Mouse (Mus musculus): Measurements from ENCODE around the gene Kmt2e. TPM values are rescaled to one million over a fixed set of nuclear protein-coding genes. Genes with fewer than 3 reads are reported as not detected.
A peak's percentile ranks its signal among the peaks of the same experiment; 100 is the strongest.

Gene Kmt2e
- total and polyA plus RNA-seq, 3 experiments, result 7.2 to 29.7 (median 21.3) TPM

GRCm38 (mm10) chr5:23419616-23420170, 14.5 kb upstream of the Kmt2e start:
- no peak for DNase-seq (ENCODE audit: extremely low read depth)
- H3K36me3 ChIP-seq (replicated peaks in 1 of 2; ENCODE audit: control insufficient read depth in 1 of 2, insufficient read depth in 1 of 2, low read length in 1 of 2), result peaks cover 19 to 27% of the 10 kb centered on the region in 2 experiments
- dilution Hi-C loops (cut with MboI; ENCODE audit: extremely low pct_ligation_motif_present, extremely low pct_unique_long_range_greater_than_20kb, low sequenced_read_pairs), result no loop called here
- H3K4me3 ChIP-seq (replicated peaks in 1 of 3; ENCODE audit: low read depth in 2 of 3, low read length in 2 of 3, poor library complexity in 1 of 3), result no peak overlapping the region
- no peaks in the 10 kb centered on the region for H3K27me3 ChIP-seq (replicated peaks)
- peak overlapping the region; percentile 100 for H3K9ac ChIP-seq (ENCODE audit: insufficient read depth, low read depth)
- TF ChIP-seq SIN3A (IDR thresholded peaks at IDR 0.05; ENCODE audit: low read length), result 0 out of 2 replicates have a peak, but pooled peaks have one; percentile 6
- no peak; the same call in none of the 2 replicates for TF ChIP-seq BHLHE40 (IDR thresholded peaks at IDR 0.05; ENCODE audit: low read depth, low read length)
- peak overlapping the region; percentile 74 for H3K4me2 ChIP-seq (ENCODE audit: insufficient read depth, low read depth, poor library complexity, severe bottlenecking)
- H3K4me1 ChIP-seq (ENCODE audit: control insufficient read depth in 1 of 2, insufficient read depth in 2 of 2), result peaks cover 8 to 61% of the 10 kb centered on the region in 2 experiments
- H3K27ac ChIP-seq (ENCODE audit: insufficient read depth, low read depth), result peak overlapping the region; percentile 93
- in situ Hi-C loops (cut with MboI; ENCODE audit: low pct_ligation_motif_present, low pct_unique_long_range_greater_than_20kb, low sequenced_read_pairs), result loop anchor here (5.0 to 25.0 kb wide), 2 partner anchors 33 to 643 kb away; no protein-coding TSS in a partner anchor
- peaks cover 81% of the 10 kb centered on the region for H3K79me2 ChIP-seq (replicated peaks; ENCODE audit: control insufficient read depth, extremely low read depth, insufficient read depth, poor library complexity, severe bottlenecking)
- H3K9me3 ChIP-seq (replicated peaks; ENCODE audit: low read length), result no peaks in the 10 kb centered on the region

- Histone ChIP-seq H3K4me2 (ENCODE audit: insufficient read depth, low read depth, poor library complexity, severe bottlenecking) (peak overlapping the region; percentile 74; the same call in 1 of the 2 replicates), H3K79me2 (replicated peaks; ENCODE audit: control insufficient read depth, extremely low read depth, insufficient read depth, poor library complexity, severe bottlenecking) (peaks cover 81% of the 10 kb centered on the region), H3K4me3 (replicated peaks in 1 of 3; ENCODE audit: low read depth in 2 of 3, low read length in 2 of 3, poor library complexity in 1 of 3) (no peak overlapping the region), H3K9ac (ENCODE audit: insufficient read depth, low read depth) (peak overlapping the region; percentile 100; the same call in 1 of the 2 replicates), H3K27me3 (replicated peaks) (no peaks in the 10 kb centered on the region), H3K9me3 (replicated peaks; ENCODE audit: low read length) (no peaks in the 10 kb centered on the region), H3K4me1 (ENCODE audit: control insufficient read depth in 1 of 2, insufficient read depth in 2 of 2) (peaks cover 5 to 59% of the 10 kb centered on the region in 2 experiments), H3K36me3 (replicated peaks in 1 of 2; ENCODE audit: control insufficient read depth in 1 of 2, insufficient read depth in 1 of 2, low read length in 1 of 2) (peaks cover 20 to 30% of the 10 kb centered on the region in 2 experiments), H3K27ac (ENCODE audit: insufficient read depth, low read depth) (peak overlapping the region; percentile 93)
- DNase-seq (ENCODE audit: extremely low read depth), result no peak
- TF ChIP-seq POLR2A (IDR thresholded peaks at IDR 0.05; ENCODE audit: low read depth, low read length) (0 out of 2 replicates have a peak, but pooled peaks have one; percentile 2), GABPA (IDR thresholded peaks at IDR 0.05; ENCODE audit: insufficient replicate concordance, low read depth, low read length) (no peak), USF1 (IDR thresholded peaks at IDR 0.05; ENCODE audit: low read depth, low read length) (no peak), MXI1 (IDR thresholded peaks at IDR 0.05; ENCODE audit: low read depth, low read length) (0 out of 2 replicates have a peak, but pooled peaks have one; percentile 2), ELF1 (IDR thresholded peaks at IDR 0.05; ENCODE audit: low read depth, low read length) (no peak), NRF1 (IDR thresholded peaks at IDR 0.05; ENCODE audit: low read depth, low read length) (no peak)
- dilution Hi-C loops (cut with MboI; ENCODE audit: extremely low pct_ligation_motif_present, extremely low pct_unique_long_range_greater_than_20kb, low sequenced_read_pairs) (no loop called here), in situ Hi-C loops (cut with MboI; ENCODE audit: low pct_ligation_motif_present, low pct_unique_long_range_greater_than_20kb, low sequenced_read_pairs) (loop anchor here (25.0 kb wide), 1 partner anchor 642 kb away; no protein-coding TSS in a partner anchor)
These were observed 13.8 kb upstream of the Kmt2e start for GRCm38 (mm10) chr5:23420410-23420809.

- H3K9ac ChIP-seq (ENCODE audit: insufficient read depth, low read depth), result no peak overlapping the region
- H3K4me2 ChIP-seq (ENCODE audit: insufficient read depth, low read depth, poor library complexity, severe bottlenecking), result no peak overlapping the region
- no peak for DNase-seq (ENCODE audit: extremely low read depth)
- H3K9me3 ChIP-seq (replicated peaks; ENCODE audit: low read length), result no peaks in the 10 kb centered on the region
- peaks cover 24 to 39% of the 10 kb centered on the region in 2 experiments for H3K36me3 ChIP-seq (replicated peaks in 1 of 2; ENCODE audit: control insufficient read depth in 1 of 2, insufficient read depth in 1 of 2, low read length in 1 of 2)
- H3K4me1 ChIP-seq (ENCODE audit: control insufficient read depth in 1 of 2, insufficient read depth in 2 of 2), result peaks cover 9 to 64% of the 10 kb centered on the region in 2 experiments
- H3K27me3 ChIP-seq (replicated peaks), result no peaks in the 10 kb centered on the region
- no peak overlapping the region for H3K27ac ChIP-seq (ENCODE audit: insufficient read depth, low read depth)
- H3K4me3 ChIP-seq (replicated peaks in 1 of 3; ENCODE audit: low read depth in 2 of 3, low read length in 2 of 3, poor library complexity in 1 of 3), result no peak overlapping the region
- dilution Hi-C loops (cut with MboI; ENCODE audit: extremely low pct_ligation_motif_present, extremely low pct_unique_long_range_greater_than_20kb, low sequenced_read_pairs), result no loop called here
- H3K79me2 ChIP-seq (replicated peaks; ENCODE audit: control insufficient read depth, extremely low read depth, insufficient read depth, poor library complexity, severe bottlenecking), result peaks cover 84% of the 10 kb centered on the region
- in situ Hi-C loops (cut with MboI; ENCODE audit: low pct_ligation_motif_present, low pct_unique_long_range_greater_than_20kb, low sequenced_read_pairs), result loop anchor here (25.0 kb wide), 1 partner anchor 641 kb away; no protein-coding TSS in a partner anchor
- TF ChIP-seq CHD1 (IDR thresholded peaks at IDR 0.05; ENCODE audit: low read depth, low read length) (no peak), MXI1 (IDR thresholded peaks at IDR 0.05; ENCODE audit: low read depth, low read length) (no peak), E2F4 (IDR thresholded peaks at IDR 0.05; ENCODE audit: insufficient replicate concordance, low read depth, low read length) (no peak), ETS1 (conservative IDR thresholded peaks at IDR 0.05; ENCODE audit: low read depth, low read length) (no peak), GABPA (IDR thresholded peaks at IDR 0.05; ENCODE audit: insufficient replicate concordance, low read depth, low read length) (no peak), POLR2AphosphoS2 (IDR thresholded peaks at IDR 0.05; ENCODE audit: low read depth, low read length) (peak; percentile 57; the same call in 1 of the 2 replicates), MAZ (IDR thresholded peaks at IDR 0.05; ENCODE audit: low read depth, low read length) (no peak), ZMIZ1 (IDR thresholded peaks at IDR 0.05; ENCODE audit: low read depth, low read length) (0 out of 2 replicates have a peak, but pooled peaks have one; percentile 51), KAT2A (IDR thresholded peaks at IDR 0.05; ENCODE audit: insufficient replicate concordance, low read length) (no peak)
These were observed 12.8 kb upstream of the Kmt2e start for GRCm38 (mm10) chr5:23421440-23421839.

Data from CH12.LX (cell line).